Mouse (Mus musculus): ENCODE measurements around the gene Trafd1. TPM values are rescaled to one million over a fixed set of nuclear protein-coding genes. Genes with fewer than 3 reads are reported as not detected.

Gene Trafd1
- 100 to 1,000 TPM; 261 to 282 TPM for total RNA-seq (2023)

DNA sequence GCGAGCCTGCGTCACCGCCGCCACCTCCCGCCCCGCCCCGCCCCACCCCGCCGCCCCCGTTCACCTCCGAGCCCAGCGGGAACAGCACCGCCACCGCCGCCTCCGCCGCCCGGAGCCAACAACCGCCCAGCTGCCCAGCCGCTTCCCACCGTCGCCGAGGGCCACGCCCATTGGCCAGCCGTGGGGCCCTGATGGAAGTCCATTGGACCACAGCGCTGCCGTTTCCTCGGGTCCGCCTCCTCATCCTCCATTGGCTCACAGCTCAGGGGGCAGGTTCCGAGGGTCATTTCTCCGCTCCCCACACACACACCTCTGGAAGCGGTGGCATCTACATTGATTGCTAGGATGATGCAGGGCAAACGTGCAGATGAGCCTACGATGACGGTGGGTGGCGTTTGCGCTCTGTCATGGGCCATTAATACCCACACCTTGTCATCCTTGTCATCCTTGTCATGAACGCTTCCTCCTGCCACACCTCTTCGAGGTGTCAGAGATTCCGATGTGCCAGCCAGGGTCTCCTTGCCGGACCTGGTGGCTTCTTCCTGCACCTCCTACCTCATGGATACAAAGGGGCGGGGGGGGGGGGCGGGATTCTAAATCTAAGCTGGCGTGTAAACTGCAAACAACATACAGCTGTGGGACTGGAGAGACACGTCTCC is at the start of gene Trafd1:
Gene Trafd1, minus strand, starts transcription at position 172 of the 659 bp plus-strand sequence.

DNA sequence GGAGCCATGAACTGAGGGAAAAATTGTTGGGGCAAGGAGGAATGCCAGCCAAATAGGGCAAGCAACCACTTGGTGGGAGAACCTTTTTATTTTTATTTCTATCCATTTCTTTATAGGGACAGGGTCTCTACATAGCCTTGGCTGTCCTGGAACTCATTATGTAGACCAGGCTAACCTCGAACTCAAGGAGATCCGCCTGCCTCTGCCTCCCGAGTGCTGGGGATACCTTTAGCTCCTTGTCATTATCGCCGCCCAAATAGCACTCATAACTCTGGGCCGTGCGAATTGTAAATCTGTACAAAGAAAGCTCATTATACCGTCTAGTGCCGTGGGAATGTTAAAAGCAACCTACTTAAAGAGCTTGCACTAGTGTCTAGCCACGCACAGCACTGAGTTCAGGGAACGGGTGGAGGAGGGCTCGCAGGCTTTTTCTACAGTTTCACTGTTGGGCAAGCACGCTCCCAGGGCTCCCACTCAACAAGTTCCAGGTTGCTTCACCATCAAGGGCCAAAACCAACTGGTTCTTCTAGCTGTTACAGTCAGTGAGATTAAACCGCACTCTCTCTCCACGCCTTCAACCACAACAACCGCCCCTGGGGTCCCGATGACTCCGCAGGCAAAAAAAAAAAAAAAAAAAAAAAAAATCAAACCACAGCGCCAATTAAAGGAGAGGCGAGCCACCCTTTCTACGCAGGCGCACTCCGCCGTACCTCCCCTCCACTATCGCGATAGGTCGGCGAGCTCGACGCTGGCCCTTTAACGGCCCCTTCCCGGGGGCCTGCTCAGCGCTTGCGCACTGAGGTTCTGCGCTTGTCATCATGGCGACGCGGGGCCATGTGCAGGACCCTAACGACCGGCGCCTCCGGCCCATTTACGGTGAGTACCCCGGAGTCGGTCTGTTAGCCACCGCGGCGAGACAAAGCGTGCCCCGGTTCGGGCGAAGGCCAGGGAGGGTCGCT is 12.0 kb upstream of the Trafd1 start, which contains the start of gene Naa25:
Gene Naa25, plus strand, starts transcription at position 750 of the 959 bp plus-strand sequence.

Other genes with a start within 250 kb of the Trafd1 start
- 10 to 100 TPM; 51.7 to 52.6 TPM for gene Ptpn11, start 194.2 kb downstream of the Trafd1 start, total RNA-seq (2023)
- 1,000 to 10,000 TPM; 1,147 to 1,297 TPM for gene Rpl6, start 181.2 kb downstream of the Trafd1 start, total RNA-seq (2023)
- 10 to 100 TPM; 31.2 to 34.1 TPM for gene Hectd4, start 165.4 kb downstream of the Trafd1 start, total RNA-seq (2023)
- 10 to 100 TPM; 20.9 to 31.6 TPM for gene Naa25, start 12.3 kb upstream of the Trafd1 start, total RNA-seq (2023)
- gene Tmem116, start 66.3 kb upstream of the Trafd1 start, total RNA-seq (2023): 1 to 10 TPM; 1.4 to 2.2 TPM
- 100 to 1,000 TPM; 247 to 275 TPM for gene Erp29, start 66.9 kb upstream of the Trafd1 start, total RNA-seq (2023)
- not detected for gene Adam1b, start 117.8 kb upstream of the Trafd1 start, total RNA-seq (2023)
- gene Adam1a, start 159.8 kb upstream of the Trafd1 start, total RNA-seq (2023): 1 to 10 TPM; 3.4 to 3.5 TPM
- not detected for gene Gm42878, start 159.8 kb upstream of the Trafd1 start, total RNA-seq (2023)
- 10 to 100 TPM; 92.7 to 98.4 TPM for gene Mapkapk5, start 160.3 kb upstream of the Trafd1 start, total RNA-seq (2023)
- gene Aldh2, start 208.2 kb upstream of the Trafd1 start, total RNA-seq (2023): 100 to 1,000 TPM; 446 to 524 TPM
- gene Acad12, start 233.3 kb upstream of the Trafd1 start, total RNA-seq (2023): 1 to 10 TPM; 4.4 to 6.2 TPM

All from monocyte, adult 59 days (primary cell).